Mouse (Mus musculus): ENCODE measurements around the gene Zfp873. TPM values are rescaled to one million over a fixed set of nuclear protein-coding genes. Genes with fewer than 3 reads are reported as not detected.
"Not testable (repeated sequence)": the region's sequence is repeated elsewhere in the genome, so short reads cannot be mapped to it uniquely, and the experiment has no call there.

Gene Zfp873
- 6.1 and 6.9 TPM in 2 replicates for polyA plus RNA-seq (2012; rRNA removed)

DNA sequence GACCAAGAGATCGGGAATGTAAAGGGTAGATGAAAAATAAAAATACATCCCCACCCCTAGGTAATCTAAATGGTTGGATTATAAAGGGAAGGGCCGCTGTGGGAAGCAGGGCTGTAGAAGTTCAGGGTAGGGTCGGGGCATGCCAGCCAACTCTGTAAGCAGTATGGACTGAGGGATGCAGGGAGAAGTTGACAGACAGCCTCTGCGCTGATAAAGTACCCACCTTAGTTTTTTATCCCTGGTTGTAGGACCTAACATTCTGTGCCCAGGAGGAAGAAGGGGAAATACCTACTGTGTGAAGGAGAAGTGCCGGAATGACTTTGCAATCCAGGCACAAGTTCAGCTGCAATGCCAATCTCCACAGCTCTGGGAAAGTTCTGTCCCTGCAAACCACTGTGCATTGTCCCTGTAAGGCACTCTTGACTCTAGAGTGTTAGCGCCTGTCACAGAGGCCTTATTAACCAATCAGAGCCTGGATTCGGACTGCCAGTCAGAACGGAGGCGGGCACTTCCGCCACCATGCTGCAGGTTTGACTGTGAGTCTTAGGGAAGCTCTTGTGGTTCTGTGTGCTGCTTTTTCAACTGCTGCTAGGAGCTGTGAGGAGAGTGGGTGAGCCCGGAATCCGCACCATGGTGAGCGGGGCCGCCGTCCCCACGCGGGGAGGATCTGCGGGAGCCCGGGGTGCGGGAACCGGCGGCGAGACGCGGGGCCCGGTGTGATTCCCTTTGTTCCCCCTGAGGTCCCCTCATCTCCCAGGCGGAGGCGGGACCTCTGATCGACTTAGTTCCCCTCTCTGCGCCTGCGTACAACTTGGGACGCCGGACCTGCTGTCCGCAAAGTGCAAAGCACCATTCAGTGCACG lies at the start of gene Zfp873:
Gene Zfp873, plus strand, starts transcription at position 527 of the 863 bp plus-strand sequence.
- peak; percentile 87 for DNase-seq (ENCODE audit: low spot score)

DNA sequence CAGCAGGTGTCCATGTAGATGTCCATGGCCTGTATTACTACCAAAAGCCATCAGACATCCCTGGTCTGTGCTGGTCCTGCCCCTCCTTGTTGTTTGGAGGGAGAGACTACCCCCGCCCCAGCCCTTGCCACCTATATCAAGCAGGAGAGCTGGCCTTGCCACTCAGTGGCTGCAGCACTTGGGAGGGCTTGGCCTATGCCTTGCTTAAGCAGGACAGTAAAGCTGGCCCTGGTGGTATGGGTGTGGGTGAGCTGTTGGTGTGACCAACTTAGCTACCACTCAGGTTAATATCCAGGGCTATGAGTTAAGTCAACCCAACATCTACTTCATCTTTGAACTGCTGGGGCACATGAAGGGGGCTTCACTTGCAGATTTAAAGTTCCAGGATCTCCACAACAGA lies 44.7 kb upstream of the Zfp873 start:
- DNase-seq (ENCODE audit: low spot score): not testable (repeated sequence)

- not testable (repeated sequence) for DNase-seq (ENCODE audit: low spot score)
Measured at GRCm38 (mm10) chr10:82004822-82005221, 43.1 kb upstream of the Zfp873 start.

DNA sequence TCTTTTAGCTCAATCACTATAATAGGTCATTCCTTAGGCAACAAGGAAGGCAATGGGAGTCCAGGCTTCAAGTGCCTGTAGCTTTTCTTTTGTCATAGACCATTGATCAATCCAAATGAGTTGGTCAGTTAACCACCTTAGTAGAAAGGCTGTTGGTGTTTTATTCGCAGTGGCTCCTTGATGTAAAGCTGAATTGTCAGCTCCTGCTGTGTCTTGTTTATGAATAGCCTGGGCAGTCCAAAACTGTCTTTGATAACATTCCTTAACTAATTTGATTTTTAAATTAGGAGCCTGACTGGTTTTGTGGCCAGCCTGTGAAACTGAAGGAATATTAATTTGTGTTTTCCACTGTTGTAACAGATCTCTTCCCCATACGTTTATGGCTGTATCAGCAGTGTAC lies 5.7 kb upstream of the Zfp873 start:
- DNase-seq (ENCODE audit: low spot score): no peak

DNA sequence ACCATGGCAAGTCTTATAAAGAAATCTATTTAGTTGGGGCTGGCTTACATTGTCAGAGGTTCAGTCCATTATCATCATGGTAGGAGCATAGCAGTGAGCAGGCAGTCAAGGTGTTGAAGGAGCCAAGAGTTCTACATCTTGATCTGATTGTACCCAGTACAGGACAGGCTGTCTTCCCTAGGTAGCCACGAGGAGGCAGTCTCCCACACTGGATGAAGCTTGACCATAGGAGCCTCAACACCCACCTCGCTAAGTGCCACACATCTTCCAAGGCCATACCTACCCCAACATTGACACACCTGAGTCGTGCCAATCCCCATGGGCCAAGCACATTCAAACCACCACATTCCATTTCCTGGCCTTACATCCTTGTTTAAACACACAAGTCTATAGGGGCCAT lies 1.3 kb upstream of the Zfp873 start:
- no peak for DNase-seq (ENCODE audit: low spot score)

DNA sequence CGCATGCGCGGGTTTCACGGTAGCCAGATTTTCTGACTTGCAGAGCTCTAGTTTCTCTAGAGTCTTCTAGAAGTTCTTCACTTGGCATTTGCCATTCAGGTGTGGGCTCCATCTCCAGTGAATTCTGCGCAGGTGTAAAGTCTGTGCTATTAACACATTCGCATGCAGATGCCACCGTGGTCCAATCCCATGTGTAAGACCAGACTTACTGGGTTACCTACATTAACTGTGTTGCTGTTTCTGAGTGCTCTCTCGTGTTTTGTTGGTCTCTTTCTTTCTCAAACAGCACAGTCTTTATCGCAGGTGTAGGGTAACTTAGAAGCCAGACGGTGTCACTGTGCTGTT lies 509 bp downstream of the Zfp873 start:
- DNase-seq (ENCODE audit: low spot score): not testable (repeated sequence)

- DNase-seq (ENCODE audit: low spot score): peak; percentile 26
Measured at GRCm38 (mm10) chr10:82082728-82083621, 35.1 kb downstream of the Zfp873 start, which contains the start of gene BC024063. BC024063 (plus strand) TSS chr10:82083353.

DNA sequence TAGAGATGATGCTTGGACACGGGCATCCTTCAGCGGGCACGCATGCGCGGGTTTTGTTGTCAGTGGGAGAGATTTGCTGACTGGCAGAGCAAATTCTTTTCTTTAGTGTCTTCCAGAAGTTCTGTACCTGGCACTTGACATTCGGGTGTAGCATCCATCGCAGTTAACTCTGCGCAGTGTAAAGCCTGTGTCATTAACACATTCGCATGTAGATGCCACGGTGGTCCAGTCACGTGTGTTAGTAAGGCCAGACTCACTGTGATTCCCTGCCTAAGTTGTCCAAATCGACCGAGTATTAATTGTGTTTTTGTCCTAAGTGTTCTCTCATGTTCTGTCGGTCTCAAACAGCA lies 35.7 kb downstream of the Zfp873 start:
- DNase-seq (ENCODE audit: low spot score): not testable (repeated sequence)

Other genes starting within 250 kb of the Zfp873 start
- gene Gm4767, start 235.9 kb upstream of the Zfp873 start, polyA plus RNA-seq (2012; rRNA removed): 1.0 and 1.1 TPM in 2 replicates
- 5.6 and 6.8 TPM in 2 replicates for gene Gm32687, start 184.2 kb upstream of the Zfp873 start, polyA plus RNA-seq (2012; rRNA removed)
- gene Zfp781, start 117.6 kb upstream of the Zfp873 start, polyA plus RNA-seq (2012; rRNA removed): 1.3 and 2.0 TPM in 2 replicates
- 1.6 and 1.8 TPM in 2 replicates for gene BC024063, start 35.2 kb downstream of the Zfp873 start, polyA plus RNA-seq (2012; rRNA removed)
- gene AU041133, start 79.9 kb downstream of the Zfp873 start, polyA plus RNA-seq (2012; rRNA removed): 3.5 and 3.7 TPM in 2 replicates
- 9.2 and 12.1 TPM in 2 replicates for gene Zfp938, start 193.2 kb downstream of the Zfp873 start, polyA plus RNA-seq (2012; rRNA removed)

All from urinary bladder, adult 2 months (tissue).